Mouse (Mus musculus): ENCODE data around the gene Gjb6. TPM values are rescaled to one million over a fixed set of nuclear protein-coding genes. Genes with fewer than 3 reads are reported as not detected.
A peak's percentile ranks its signal among the peaks of the same experiment; 100 is the strongest.

Gjb6 gene
- polyA plus RNA-seq, 1 experiment from 2014 or later = 1.1 TPM

DNA sequence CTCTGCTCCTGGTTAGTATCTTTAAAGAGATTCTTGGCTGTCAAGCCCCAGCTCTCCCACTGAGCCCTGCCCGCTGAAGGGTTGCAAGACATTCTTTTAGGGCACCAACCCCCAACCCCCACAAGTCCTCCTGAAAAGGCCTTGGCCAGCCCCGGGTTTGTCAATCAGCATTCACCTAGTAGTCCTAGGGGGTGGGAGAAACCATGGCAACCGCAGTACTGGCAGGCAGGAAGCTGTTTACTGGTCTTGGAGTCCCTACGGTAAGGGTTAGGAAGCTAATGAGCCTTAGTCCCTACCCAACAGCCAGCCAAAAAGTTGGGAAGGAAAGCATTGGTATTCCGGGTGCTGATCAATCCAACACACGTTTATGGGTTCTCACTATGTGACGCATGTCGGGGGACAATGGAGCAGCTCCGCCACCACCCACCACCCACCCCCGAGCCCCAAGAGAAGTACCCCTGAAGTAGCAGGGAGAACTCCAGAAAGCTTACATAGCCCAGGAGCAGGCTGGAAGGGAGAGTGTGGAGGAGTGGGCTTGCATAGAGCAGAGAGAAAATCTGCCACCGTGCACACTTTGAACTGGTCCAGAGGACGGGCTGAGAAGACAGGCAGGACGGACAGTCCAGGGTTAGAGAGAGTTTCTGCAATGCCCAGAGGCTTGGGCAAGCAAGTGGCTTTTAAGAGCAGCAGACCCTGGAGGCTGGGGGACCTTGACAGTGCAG lies 17.4 kb downstream of the Gjb6 start, which contains the start of gene Gm4491:
Gm4491 (minus strand) TSS at position 61 of the 722 bp plus-strand sequence.
- H3K27me3 ChIP-seq (ENCODE audit: control insufficient read depth, insufficient read depth, low read length) = no peaks in the 10 kb centered on the region
- H3K27ac ChIP-seq (ENCODE audit: low read depth, low read length) = no peak within 1 kb of the TSS
- H3K9ac ChIP-seq (replicated peaks; ENCODE audit: low read depth, low read length) = no peak within 1 kb of the TSS
- H3K36me3 ChIP-seq (ENCODE audit: control insufficient read depth, insufficient read depth, low read length) = no peaks in the 10 kb centered on the region
- WGBS = 15% methylated on average over 13 of the region's 13 CpGs
- H3K9me3 ChIP-seq (ENCODE audit: control insufficient read depth, low read length) = no peaks in the 10 kb centered on the region
- peak; percentile 92 for ATAC-seq (ENCODE audit: low read depth)
- 0 out of 2 replicates have a peak, but pooled peaks cover 6% of the 10 kb centered on the region for H3K4me1 ChIP-seq (ENCODE audit: control insufficient read depth, insufficient read depth, low read length)
- no peak within 1 kb of the TSS for H3K4me3 ChIP-seq (ENCODE audit: low read depth, low read length)
- H3K4me2 ChIP-seq (ENCODE audit: low read depth, low read length) = peak within 1 kb of the TSS; percentile 8; the same call in 1 of the 2 replicates

DNA sequence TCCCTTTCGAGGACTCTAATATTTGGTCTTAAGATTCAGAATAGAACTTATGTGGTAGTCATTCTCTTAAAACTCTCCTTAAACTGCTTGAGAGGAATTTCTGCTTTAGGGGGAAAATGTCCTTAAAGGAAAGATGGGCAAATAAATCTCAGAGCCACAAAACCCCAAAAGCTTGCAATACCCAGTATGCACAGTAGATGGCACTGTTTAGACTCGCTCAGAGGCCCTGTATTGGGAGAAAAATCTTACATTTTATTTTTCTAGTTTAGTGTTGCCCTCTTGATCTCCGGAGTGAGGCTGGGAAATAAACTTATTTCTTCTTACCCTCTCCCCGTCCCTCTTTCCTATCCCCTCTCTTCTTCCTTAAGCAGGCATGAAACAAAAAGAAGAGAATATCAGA lies 24.2 kb downstream of the Gjb6 start:
- ATAC-seq (ENCODE audit: low read depth) = no peak
- no peak overlapping the region for H3K27ac ChIP-seq (ENCODE audit: low read depth, low read length)
- H3K27me3 ChIP-seq (ENCODE audit: control insufficient read depth, insufficient read depth, low read length) = peaks cover 23% of the 10 kb centered on the region
- no peak overlapping the region for H3K4me3 ChIP-seq (ENCODE audit: low read depth, low read length)
- no peaks in the 10 kb centered on the region for H3K36me3 ChIP-seq (ENCODE audit: control insufficient read depth, insufficient read depth, low read length)
- 12% methylated on average over 4 of the region's 4 CpGs for WGBS
- no peak overlapping the region for H3K4me2 ChIP-seq (ENCODE audit: low read depth, low read length)
- H3K9ac ChIP-seq (replicated peaks; ENCODE audit: low read depth, low read length) = no peak overlapping the region
- H3K9me3 ChIP-seq (ENCODE audit: control insufficient read depth, low read length) = no peaks in the 10 kb centered on the region
- 0 out of 2 replicates have a peak, but pooled peaks cover 5% of the 10 kb centered on the region for H3K4me1 ChIP-seq (ENCODE audit: control insufficient read depth, insufficient read depth, low read length)

DNA sequence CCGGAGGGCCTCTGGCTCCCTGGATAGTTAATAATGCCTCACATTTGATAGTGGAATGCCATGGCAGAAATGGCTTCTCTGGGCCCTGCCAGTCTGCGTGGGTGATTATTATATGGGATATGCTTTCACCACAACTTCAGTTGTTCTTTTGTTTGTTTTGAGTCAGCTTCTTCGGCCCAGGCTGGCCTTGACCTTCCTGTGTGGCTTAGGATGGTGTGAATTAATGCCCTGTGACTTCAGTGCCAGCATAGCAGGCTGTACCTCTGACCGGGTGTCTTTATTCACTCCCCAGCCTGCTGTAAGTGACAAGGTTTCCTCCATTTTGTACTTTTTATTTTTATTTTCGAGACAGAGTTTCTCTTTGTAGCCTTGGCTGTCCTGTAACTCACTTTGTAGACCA lies 25.5 kb downstream of the Gjb6 start:
- no peak for ATAC-seq (ENCODE audit: low read depth)
- Histone ChIP-seq H3K4me2 (ENCODE audit: low read depth, low read length) (no peak overlapping the region), H3K27ac (ENCODE audit: low read depth, low read length) (no peak overlapping the region), H3K9me3 (ENCODE audit: control insufficient read depth, low read length) (no peaks in the 10 kb centered on the region), H3K9ac (replicated peaks; ENCODE audit: low read depth, low read length) (no peak overlapping the region), H3K36me3 (ENCODE audit: control insufficient read depth, insufficient read depth, low read length) (no peaks in the 10 kb centered on the region), H3K4me3 (ENCODE audit: low read depth, low read length) (no peak overlapping the region), H3K4me1 (ENCODE audit: control insufficient read depth, insufficient read depth, low read length) (0 out of 2 replicates have a peak, but pooled peaks cover 9% of the 10 kb centered on the region), H3K27me3 (ENCODE audit: control insufficient read depth, insufficient read depth, low read length) (peaks cover 36% of the 10 kb centered on the region)
- 73% methylated on average over 5 of the region's 5 CpGs for WGBS

DNA sequence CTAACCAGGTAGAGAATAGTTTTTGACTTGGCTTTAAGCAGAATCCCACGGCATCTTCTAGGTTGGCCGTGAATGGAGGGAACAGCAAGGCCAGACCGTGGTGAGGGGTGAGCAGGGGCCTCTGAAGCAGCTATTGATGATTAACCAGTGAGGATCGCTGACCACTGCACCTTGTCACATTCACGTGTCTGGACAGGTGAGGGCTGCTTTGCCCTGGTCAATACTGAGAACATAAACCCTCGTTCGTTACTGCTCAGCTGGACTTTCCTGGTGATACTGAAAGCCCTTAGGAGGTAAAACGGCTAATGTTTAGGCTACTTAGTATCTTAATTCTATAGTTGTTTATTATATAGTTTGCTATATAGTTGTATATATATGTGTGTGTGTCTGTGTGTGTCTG lies 26.3 kb downstream of the Gjb6 start:
- Histone ChIP-seq H3K9me3 (ENCODE audit: control insufficient read depth, low read length) (no peaks in the 10 kb centered on the region), H3K36me3 (ENCODE audit: control insufficient read depth, insufficient read depth, low read length) (no peaks in the 10 kb centered on the region), H3K4me1 (ENCODE audit: control insufficient read depth, insufficient read depth, low read length) (0 out of 2 replicates have a peak, but pooled peaks cover 9% of the 10 kb centered on the region), H3K27ac (ENCODE audit: low read depth, low read length) (no peak overlapping the region), H3K4me3 (ENCODE audit: low read depth, low read length) (no peak overlapping the region), H3K27me3 (ENCODE audit: control insufficient read depth, insufficient read depth, low read length) (peaks cover 36% of the 10 kb centered on the region), H3K9ac (replicated peaks; ENCODE audit: low read depth, low read length) (no peak overlapping the region), H3K4me2 (ENCODE audit: low read depth, low read length) (no peak overlapping the region)
- ATAC-seq (ENCODE audit: low read depth) = no peak
- WGBS = 85% methylated on average over 8 of the region's 8 CpGs

DNA sequence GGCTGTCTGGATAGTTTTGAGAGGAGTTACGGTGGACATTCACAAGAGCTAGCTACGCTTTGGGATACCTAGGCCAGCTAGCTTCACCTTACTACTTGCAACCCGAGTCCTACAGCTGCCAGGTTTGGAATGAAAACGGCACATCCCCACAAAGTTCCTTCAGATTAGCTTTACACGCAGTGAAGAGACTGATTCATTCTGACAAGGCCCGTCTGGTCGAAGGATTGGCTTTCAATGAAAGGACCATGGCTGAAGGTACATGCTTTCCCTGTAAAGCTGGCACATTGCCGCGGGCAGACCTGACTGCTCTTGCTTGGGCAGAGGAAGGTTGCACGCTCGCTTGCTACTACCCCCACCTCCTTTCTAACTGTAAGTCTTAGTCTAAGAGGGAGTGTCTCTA lies 27.7 kb downstream of the Gjb6 start:
- WGBS = 51% methylated on average over 11 of the region's 11 CpGs
- no peaks in the 10 kb centered on the region for H3K9me3 ChIP-seq (ENCODE audit: control insufficient read depth, low read length)
- no peaks in the 10 kb centered on the region for H3K36me3 ChIP-seq (ENCODE audit: control insufficient read depth, insufficient read depth, low read length)
- no peak overlapping the region for H3K4me2 ChIP-seq (ENCODE audit: low read depth, low read length)
- no peak for ATAC-seq (ENCODE audit: low read depth)
- H3K27ac ChIP-seq (ENCODE audit: low read depth, low read length) = no peak overlapping the region
- no peak overlapping the region for H3K9ac ChIP-seq (replicated peaks; ENCODE audit: low read depth, low read length)
- H3K27me3 ChIP-seq (ENCODE audit: control insufficient read depth, insufficient read depth, low read length) = peaks cover 40% of the 10 kb centered on the region
- H3K4me3 ChIP-seq (ENCODE audit: low read depth, low read length) = no peak overlapping the region
- 0 out of 2 replicates have a peak, but pooled peaks cover 9% of the 10 kb centered on the region for H3K4me1 ChIP-seq (ENCODE audit: control insufficient read depth, insufficient read depth, low read length)

DNA sequence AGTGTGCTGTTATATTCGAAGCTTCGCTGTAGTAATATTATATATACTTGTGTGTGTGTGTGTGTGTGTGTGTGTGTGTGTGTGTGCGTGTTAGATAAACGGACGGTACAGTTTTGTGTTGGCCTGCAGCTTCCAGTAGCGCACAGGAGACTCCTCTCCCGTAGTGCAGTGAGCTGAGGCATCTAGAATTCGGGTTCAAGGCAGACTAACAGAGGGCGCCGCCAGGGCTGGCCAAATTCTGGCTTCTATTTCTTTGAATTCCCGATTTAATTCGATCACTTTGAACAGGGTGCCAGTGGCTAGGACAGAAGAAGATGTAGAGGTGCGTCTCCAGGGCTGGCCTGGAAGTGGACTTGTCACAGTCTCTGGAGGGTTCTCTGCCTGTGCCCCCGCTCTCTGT lies 28.3 kb downstream of the Gjb6 start:
- Histone ChIP-seq H3K4me1 (ENCODE audit: control insufficient read depth, insufficient read depth, low read length) (0 out of 2 replicates have a peak, but pooled peaks cover 9% of the 10 kb centered on the region), H3K27ac (ENCODE audit: low read depth, low read length) (no peak overlapping the region), H3K36me3 (ENCODE audit: control insufficient read depth, insufficient read depth, low read length) (no peaks in the 10 kb centered on the region), H3K9me3 (ENCODE audit: control insufficient read depth, low read length) (no peaks in the 10 kb centered on the region), H3K4me2 (ENCODE audit: low read depth, low read length) (peak overlapping the region; percentile 100; the same call in 1 of the 2 replicates), H3K9ac (replicated peaks; ENCODE audit: low read depth, low read length) (no peak overlapping the region), H3K4me3 (ENCODE audit: low read depth, low read length) (peak overlapping the region; percentile 52; the same call in 1 of the 2 replicates), H3K27me3 (ENCODE audit: control insufficient read depth, insufficient read depth, low read length) (peaks cover 40% of the 10 kb centered on the region)
- WGBS = 15% methylated on average over 14 of the region's 14 CpGs
- ATAC-seq (ENCODE audit: low read depth) = no peak

DNA sequence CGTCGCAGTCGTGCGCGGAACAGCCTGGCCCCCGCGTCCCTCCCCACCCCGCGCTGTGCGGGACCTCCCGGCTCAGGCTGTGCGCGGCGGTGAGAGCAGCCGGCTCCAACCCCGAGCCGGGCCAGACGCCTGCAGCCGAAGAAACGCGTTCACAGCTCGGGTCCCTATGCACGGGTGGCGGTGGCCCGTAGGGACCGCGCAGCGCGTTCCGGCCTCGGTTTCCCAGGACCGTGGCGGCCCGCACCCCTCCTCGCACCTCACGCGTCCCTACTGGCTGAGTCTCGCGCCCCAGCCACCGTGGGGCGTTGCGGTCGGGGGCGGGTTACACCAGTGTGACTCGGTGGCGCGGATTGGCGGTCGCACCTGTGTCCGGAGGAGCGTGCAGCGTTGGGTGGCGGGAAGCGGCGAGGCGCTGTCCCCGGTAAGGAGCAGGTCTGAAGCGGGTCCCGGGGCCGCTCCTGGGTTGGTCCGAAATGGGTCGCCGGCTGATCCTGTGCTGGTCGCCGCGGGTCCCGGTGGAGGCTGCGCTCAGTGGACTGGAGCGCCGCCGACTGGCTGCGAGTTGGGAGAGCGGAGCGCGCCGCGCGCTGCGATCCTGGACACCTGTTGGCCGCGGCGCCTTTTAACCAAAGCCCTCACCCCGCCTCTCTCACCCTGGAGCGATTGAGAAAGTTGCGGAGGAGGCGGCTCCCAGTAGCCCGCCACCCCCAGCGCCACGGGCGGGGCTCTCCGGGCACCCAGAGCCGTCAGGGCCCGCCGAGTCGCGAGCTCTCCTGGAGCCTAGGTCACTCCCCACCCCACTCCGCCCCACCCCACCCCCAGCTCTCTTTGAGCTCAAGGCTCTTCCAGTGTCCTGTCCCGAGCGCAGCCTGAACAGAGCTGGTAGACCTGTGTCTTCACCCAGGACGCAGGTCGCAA lies 29.0 kb downstream of the Gjb6 start, which contains the start of gene Gjb2:
Gjb2 (minus strand) TSS at position 597 of the 918 bp plus-strand sequence.
- under 1% methylated on average over 91 of the region's 101 CpGs for WGBS
- 0 out of 2 replicates have a peak, but pooled peaks cover 9% of the 10 kb centered on the region for H3K4me1 ChIP-seq (ENCODE audit: control insufficient read depth, insufficient read depth, low read length)
- H3K4me3 ChIP-seq (ENCODE audit: low read depth, low read length) = peak within 1 kb of the TSS; percentile 52
- peak within 1 kb of the TSS; percentile 100 for H3K4me2 ChIP-seq (ENCODE audit: low read depth, low read length)
- H3K9me3 ChIP-seq (ENCODE audit: control insufficient read depth, low read length) = no peaks in the 10 kb centered on the region
- H3K36me3 ChIP-seq (ENCODE audit: control insufficient read depth, insufficient read depth, low read length) = no peaks in the 10 kb centered on the region
- ATAC-seq (ENCODE audit: low read depth) = peak; percentile 63
- H3K27ac ChIP-seq (ENCODE audit: low read depth, low read length) = no peak within 1 kb of the TSS
- peaks cover 40% of the 10 kb centered on the region for H3K27me3 ChIP-seq (ENCODE audit: control insufficient read depth, insufficient read depth, low read length)
- peak within 1 kb of the TSS; percentile 55 for H3K9ac ChIP-seq (replicated peaks; ENCODE audit: low read depth, low read length)

DNA sequence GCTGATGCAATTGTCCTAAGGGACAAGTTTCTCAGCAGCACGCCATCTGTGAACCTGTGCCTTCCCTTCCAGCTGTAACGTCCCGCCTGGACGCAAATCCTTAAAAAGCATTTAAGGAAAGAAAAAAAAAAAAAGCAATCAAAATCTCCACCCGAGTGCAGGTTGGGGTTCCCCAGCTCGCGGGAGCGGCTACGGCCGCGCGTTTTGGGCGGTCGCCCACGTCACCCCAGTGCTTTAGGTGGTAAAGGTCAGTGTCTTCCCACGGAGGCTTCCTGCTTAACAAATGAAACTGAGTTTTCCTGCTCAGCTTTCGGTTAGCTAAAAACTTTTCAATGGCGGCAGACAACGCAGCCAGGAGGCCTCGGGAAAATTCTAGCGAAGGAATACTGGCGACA lies 29.7 kb downstream of the Gjb6 start:
- Histone ChIP-seq H3K27ac (ENCODE audit: low read depth, low read length) (no peak overlapping the region), H3K27me3 (ENCODE audit: control insufficient read depth, insufficient read depth, low read length) (peaks cover 40% of the 10 kb centered on the region), H3K4me3 (ENCODE audit: low read depth, low read length) (peak overlapping the region; percentile 52), H3K4me2 (ENCODE audit: low read depth, low read length) (peak overlapping the region; percentile 100), H3K9me3 (ENCODE audit: control insufficient read depth, low read length) (no peaks in the 10 kb centered on the region), H3K4me1 (ENCODE audit: control insufficient read depth, insufficient read depth, low read length) (0 out of 2 replicates have a peak, but pooled peaks cover 9% of the 10 kb centered on the region), H3K9ac (replicated peaks; ENCODE audit: low read depth, low read length) (peak overlapping the region; percentile 55), H3K36me3 (ENCODE audit: control insufficient read depth, insufficient read depth, low read length) (no peaks in the 10 kb centered on the region)
- ATAC-seq (ENCODE audit: low read depth) = 0 out of 2 replicates have a peak, but pooled peaks have one; percentile 5
- WGBS = 1% methylated on average over 22 of the region's 22 CpGs
